Mouse (Mus musculus): ENCODE data around the gene Calr.

The Calr gene

DNA sequence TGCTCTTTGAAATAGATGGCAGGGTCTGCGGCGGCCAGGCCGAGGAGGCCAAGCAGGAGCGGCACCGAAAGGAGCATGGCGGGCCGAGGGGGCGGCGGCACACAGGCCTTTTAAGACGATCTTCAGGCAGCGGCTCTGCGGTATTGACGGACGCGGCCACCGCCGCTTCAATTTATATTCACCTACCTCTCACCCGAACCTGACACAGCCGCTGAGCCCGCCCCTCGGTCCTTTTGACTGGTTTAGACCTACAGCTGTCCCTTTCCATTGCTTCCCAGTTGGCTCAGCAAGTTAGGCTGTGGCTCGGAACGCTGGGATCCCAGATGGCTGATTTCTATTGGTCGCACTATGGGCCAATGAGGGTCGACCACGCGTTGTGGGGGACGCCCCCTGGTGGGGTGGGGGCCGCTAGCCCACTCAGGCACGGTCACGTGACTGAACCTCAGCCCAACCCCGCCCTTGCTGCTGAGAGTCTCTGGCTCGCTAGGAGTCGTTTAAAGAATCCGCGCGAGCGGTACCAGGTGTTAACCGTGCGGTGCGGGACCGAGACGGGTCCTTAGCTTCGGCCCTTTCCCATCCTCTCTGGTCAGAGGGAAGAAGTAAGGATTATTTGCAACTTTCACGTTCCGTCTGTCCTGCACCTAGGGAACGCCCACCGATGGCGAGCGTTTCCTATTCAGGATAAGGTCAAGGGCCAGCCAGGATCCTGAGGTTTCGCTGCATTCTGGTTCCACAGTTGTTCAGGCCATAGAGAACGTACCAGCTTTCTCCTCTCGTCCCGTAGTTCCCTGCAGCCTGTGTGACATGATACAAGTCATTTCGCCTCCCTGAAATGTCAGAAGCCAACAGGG lies at the start of gene Calr:
Calr (minus strand) TSS at position 213 of the 851 bp plus-strand sequence.
- peak; percentile 98 for DNase-seq (ENCODE audit: low spot score)

DNA sequence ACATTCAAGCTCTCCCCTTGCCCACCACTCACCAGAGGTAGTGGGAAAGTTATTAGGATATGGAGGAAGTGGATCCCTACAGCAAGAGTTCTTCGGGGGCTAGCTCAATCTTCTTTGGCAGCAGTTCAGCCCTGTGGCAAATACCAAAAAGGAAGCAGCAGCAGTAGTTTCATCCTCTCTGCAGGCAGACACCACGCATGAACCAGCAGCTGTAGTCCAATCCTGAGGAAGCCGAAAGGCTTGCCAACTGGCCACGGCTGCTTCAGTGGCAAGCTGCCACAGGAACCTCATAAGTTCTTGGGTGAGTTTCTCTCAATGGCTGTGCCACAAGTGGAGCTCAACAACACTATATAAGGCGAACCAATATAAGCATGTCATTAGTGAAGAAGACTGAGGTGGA lies 49.2 kb upstream of the Calr start:
- DNase-seq (ENCODE audit: low spot score): no peak

DNA sequence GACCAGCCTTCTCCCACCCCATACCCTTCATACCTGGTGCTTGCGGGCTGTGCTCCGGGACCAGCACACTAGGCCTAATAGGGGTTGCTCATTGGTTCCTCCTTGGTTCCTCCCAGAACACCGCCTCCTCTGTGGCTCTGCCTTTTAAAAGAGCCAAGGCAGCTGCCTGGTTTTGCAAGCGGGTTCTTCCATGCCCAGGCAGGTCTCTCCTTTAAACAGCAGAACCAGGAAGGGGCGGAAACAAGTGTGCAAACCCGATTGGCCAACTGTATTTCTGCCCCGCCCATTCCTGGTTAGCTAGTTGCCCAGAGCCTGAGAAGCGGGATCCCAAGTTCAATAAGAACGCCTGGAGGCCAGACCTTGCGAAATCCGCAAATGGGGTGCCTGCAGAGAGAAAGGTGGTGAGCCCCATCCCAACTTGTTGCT lies 47.0 kb upstream of the Calr start, which contains the start of gene Gcdh:
Gcdh (minus strand) TSS at position 213 of the 426 bp plus-strand sequence.
- peak; percentile 86 for DNase-seq (ENCODE audit: low spot score)

DNA sequence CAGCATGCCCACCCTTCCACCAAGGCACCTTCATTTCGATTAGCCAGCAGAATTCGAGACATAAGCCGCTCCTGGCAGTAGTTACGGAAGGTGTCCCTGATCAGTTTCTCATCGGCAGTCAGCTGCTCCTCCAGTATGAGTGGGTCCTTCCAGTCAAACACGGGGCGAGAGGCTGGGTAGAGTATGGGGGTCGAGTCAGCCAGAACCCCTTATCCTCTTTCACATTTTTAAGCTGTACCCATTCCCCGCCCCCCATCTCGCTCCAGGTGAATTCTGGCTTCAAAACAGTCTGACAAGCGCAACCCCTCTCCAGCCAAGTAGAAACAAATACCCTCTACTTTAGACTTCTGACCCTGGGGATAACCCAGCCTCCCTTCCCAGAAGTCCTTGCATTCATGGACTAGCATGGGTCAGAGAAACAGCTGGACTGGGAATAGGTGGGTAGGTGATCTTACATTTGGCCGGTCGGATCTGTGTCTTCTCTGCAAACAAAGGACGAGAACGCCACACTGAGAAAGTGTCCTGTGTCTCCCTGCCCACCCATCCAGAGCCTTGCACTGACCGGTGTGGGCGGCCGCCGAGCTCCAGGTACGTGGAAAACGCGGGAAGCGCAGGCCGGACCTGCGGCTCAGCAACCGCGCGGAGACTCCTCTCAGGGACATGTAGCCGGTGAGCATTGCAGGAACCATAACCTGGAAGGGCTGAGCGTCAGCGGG lies 46.4 kb upstream of the Calr start:
- DNase-seq (ENCODE audit: low spot score): no peak

DNA sequence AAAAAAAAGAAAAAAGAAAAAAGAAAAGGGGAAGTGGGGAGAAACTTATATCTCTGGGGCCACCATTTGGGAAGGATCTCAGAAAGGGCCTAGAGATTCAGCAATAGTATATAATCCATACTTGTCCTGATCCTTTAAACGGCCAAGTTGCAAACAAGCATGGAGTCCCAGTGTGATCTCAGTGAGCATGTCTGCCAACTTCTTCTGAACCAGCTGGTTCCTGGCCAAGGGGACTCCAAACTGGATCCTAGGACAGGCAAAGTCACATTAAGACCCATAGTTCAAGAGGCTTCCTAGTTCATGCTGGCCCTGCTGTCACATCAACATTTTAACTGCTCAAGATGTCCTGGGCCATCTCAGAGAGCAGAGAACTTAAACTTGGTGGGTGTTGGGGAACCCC lies 42.4 kb upstream of the Calr start:
- DNase-seq (ENCODE audit: low spot score): peak; percentile 27

DNA sequence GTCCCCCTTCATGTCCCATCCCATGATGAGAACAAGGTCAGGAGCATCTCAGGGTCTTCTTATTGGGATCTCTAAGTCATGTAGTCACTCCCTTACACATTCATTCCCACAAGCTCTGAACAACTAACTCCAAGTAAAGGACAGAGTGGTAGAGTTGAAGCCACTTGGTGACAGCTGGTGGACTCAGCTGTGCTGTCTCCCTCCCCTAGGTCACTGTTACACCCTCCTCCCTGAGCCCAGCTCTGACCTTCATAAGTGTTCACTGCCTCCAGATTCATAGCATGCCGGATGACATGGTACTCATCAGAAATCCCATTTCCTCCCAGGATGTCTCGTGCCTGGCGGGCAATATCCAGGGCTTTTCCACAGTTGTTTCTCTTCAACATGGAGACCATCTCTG lies 41.5 kb upstream of the Calr start:
- DNase-seq (ENCODE audit: low spot score): peak; percentile 25

DNA sequence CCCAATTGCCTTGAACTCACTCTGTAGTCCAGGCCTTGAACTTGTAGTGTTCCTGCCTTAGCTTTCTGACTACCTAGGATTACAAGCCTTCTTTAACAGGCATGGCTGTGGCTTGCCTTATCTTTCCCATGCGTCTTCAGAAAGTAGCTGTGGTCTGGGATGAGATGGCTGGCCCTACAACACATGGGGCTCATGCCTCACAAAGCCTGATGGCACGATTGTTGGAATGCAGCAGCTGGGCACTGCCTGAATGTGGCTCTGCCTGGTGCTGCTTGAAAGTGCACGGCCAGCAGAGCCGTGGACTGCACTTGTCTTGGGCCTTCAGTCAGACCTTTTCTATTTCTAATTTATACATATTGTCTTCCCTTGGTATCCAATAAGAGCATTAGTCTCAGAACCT lies 38.0 kb upstream of the Calr start:
- no peak for DNase-seq (ENCODE audit: low spot score)

DNA sequence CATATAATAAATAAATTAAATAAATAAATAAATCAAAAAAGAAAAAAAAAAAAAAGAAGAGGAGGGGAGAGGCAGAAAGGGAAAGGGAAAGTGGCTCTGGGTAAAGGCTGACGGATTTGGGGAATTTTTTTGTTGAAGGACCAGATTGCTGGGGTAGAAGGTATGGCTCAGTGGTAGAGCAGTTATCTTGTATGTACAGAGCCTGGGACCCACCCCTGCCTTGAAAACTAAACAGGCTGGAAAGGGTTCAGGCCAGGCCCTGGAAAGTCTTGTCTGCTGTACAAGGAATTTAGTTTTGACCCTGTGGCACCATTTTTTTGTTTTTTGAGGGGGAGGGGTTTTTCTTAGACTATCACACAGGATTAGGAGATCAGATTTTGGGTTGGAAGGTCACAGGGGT lies 32.2 kb upstream of the Calr start:
- no peak for DNase-seq (ENCODE audit: low spot score)

DNA sequence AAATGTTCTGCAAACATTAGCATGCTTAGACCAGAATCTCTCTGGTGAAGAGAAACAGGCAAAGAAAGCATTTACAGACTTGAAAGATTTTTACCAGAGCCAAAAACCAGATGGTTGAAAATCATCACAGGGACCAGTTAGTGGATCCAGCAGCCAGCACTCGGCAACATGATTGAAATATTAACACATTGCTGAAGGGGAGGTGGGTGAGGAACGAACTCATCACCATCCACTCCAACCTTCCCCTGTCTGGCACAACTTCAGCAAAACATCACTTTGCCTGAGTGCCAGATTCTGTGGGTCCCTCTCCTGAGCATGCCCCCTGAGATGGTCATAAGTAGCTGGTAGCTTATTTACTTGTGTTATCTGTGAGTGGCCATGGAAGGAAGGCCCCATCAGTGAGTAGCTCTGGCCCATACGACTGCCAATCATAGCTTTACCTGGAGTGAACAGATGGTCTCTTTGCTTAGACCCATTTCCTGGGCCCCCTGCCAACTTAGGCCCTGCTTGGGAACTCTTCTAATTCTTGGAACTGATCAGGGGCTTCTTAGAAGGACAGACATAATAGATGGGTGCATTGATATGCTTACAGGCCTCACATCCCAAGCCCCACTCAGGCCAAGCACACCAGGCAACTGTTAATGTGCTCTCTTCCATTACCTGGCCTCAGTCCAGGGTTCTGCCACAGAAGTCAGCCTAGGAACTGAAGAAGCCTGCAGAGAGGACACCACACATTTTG lies 30.7 kb upstream of the Calr start:
- no peak for DNase-seq (ENCODE audit: low spot score)

DNA sequence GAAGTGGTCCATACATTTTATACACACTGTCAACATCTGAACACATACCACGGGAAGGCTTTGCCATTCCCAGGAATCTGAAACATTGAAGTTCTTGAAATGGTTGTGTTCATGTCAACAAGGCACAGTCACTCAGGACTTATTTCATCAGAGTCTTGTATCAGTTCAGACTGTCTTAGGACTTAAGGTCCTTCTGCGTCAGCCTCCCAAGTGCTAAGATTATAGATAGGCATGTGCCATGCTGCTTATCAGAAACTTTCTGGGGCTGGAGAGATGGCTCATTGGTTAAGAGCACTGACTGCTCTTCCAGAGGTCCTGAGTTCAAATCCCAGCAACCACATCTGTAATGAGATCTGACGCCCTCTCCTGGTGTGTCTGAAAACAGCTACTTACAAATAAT lies 27.6 kb upstream of the Calr start:
- no peak for DNase-seq (ENCODE audit: low spot score)

DNA sequence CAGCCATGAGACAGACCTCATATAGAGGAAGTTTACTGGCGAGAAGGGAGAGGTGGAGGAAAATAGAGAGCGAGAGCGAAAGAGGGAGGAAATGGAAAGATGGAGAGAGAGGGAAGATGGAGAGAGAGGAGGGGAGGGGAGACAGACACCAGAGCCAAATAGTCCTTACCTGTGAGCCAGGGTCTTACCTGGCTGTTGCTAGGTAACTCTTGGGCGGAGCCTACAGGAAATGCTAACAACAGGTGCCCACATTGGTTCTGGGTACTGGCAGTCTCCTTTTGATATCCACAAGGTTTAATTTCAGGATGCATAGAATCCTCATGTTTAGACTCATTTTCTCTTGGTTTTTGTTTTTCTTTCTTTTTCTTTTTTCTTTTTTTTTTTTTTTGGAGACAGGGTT lies 26.3 kb upstream of the Calr start:
- DNase-seq (ENCODE audit: low spot score): no peak

DNA sequence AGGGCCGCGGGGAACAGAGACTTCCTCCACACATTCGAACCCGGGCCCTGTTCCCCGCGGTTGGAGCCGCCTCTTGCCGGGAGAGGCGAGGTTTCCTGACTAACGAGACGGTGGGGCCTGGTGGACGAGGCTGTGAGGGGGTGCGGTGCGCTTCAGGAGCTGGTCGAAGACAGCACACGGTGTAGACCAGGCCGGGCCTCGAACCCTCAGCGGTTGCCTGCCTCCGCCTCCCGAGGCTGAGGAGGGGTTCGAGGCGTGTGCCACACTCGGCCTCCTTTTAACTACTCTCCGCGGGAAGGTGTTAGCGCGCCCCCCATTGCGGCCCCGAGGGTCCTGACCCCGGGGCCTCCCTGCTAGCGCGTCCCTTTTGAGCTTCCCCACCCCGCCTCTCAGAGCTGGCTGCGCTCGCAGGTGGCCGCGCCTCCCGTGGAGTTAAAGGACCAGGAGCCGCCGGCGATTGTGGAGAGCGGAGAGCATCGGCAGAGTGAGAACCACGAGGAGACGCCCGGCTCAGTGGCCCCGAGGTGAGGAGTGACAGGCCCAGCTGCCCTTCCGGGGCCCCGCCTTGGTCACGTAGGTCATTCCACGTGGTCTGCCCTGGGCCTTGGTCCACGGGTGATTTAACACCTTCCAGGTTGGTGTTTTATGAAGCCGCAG lies 25.7 kb upstream of the Calr start:
- DNase-seq (ENCODE audit: low spot score): peak; percentile 66

DNA sequence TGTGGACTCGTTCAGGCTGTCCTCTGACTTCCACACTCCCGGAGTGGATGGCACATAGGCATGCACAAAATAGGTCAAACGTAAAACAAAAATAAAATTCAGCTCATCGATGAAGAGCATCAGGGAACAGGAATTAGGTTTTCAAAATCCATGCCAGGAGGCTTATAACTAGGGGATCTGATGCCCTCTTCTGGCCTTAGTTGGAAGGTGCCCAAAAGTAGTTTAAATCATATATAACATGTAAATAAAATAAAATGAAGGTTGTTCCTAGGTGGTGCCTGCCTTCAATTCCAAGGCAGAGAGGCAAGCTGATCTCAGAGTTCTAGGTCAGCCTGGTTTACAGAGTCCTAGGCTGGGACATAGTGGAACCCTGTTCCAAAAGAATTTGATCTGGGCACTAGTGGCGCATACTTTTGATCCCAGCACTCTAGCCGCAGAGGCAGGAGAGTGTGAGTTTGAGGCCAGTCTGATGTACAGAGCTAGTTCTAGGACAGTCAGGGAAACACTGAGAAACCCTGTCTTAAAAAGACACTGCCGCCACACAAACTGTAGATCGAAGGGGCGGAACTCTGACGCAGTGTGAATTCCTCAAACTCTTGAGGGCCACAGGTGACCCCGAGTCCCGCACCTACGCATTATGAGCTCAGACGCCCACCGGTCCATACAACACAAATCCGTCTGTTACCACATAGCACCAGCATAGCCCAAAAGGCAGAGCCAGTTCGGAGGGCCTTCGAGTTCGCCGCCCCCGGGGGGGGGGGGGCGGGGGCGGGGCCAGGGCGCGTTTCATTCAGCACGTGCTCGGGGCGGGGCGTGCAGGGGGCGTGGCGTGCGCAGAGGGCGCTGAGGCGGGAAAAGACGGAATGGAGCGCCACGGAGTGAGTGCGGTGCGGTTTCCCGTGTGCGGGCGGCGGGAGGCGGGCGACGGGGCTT lies 24.9 kb upstream of the Calr start, which contains the start of gene Syce2:
Syce2 (plus strand) TSS at position 736 of the 933 bp plus-strand sequence.
- DNase-seq (ENCODE audit: low spot score): peak; percentile 96

DNA sequence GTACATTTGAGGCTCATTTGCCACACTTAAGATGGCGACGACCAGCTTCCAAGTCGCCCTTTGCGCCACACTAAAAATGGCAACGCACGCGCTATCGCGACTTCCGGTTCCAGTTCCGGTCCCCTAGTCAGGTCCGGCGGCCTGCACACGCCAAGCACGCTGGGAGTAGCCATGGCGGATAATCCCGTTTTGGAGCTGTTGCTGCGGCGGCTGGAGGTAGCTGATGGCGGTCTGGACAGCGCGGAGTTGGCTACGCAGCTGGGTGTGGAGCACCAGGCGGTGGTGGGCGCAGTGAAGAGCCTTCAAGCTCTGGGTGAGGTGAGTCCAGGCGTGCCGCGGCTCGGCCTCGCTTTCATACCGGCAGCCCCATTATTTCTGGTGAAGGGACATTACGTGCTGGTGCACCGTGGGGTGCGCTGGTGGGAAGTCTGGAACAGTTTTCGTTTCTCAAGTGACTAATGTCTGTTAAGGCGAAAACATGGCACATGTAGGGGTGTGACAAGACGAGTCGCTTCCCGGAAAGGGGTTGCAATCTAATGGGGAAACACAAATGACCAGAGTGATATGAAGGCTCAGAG lies 10.2 kb upstream of the Calr start, which contains the start of gene Farsa:
Farsa (plus strand) TSS at position 126 of the 578 bp plus-strand sequence.
- peak; percentile 91 for DNase-seq (ENCODE audit: low spot score)

DNA sequence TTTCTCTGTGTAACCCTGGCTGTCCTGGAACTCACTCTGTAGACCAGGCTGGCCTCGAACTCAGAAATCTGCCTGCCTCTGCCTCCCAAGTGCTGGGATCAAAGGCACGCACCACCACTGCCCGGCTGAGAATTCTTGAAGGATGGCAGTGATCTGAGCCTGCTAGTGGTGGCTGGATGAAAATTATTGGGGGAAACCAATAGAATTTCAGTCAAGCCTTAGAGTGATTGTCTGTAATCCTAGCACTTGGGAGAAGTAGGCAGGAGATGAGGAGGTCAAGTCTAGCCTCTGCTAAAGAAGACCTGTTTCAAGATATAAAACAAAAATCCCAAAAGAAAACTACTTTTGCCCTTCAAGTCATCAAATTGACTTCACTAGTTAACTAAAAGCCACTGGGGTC lies 9.7 kb upstream of the Calr start:
- DNase-seq (ENCODE audit: low spot score): no peak

DNA sequence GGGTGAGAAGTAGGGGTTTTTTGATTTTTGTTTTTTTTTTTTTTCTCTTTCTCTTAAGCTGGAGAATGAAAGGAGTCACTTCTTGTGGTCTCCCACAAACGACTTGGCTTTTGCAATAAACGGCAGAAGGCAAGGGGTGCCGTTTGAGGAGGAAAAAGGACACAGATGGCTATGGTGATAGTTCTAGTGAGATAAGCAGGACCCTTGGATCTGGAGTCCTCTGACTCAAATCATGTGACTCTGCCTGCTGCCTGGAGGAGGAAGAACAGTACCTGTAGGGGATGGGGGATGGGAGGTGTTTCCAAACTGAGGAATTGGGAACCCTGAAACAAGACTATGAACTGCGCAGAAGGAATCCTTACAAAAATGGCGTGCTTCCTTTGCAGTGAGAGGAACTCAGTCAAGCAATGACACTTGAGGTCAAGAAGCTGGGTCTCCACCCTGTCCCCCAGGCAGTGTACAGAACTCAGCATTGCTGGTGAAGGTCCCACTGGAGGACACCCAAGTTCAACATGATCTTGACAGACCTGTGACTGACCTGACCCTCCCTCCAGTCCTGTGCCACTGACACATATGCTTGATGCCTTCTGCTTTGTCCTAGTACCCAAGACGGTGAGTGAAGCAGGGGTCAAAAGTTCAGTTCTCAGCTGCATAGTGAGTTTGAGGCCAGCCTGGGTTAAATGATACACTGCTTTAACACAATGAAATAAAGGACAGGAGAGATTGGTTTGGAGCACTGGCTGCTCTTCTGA lies 1.1 kb upstream of the Calr start:
- no peak for DNase-seq (ENCODE audit: low spot score)

DNA sequence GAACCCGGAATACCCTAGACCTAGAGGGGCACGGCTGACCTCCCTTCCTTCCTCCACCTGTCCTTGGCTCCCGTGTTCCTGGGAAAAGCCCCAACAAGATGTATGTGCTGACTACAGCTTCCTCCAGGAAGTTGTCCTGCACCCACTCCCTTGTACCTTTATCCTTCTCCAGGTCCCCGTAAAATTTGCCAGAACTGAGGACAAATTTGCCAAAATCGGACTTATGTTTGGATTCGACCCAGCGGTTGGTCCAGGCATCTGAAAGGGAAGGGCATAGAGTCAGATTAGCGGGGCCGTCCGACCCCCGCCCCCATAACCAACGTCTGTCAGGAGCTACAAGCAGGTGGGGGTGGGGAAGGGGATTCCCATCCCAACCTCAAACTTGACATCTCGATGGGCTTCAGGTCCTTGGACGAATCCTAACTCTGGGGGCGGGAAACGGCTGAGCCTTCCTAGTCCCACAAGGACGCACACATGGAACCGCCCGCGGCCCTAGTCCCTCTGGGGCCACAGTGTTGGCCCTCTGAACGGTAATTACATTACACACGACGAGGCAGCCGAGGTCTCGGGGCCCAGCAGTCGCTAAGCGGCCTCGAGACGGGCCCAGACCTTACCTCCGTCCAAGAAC lies 526 bp downstream of the Calr start:
- DNase-seq (ENCODE audit: low spot score): no peak

DNA sequence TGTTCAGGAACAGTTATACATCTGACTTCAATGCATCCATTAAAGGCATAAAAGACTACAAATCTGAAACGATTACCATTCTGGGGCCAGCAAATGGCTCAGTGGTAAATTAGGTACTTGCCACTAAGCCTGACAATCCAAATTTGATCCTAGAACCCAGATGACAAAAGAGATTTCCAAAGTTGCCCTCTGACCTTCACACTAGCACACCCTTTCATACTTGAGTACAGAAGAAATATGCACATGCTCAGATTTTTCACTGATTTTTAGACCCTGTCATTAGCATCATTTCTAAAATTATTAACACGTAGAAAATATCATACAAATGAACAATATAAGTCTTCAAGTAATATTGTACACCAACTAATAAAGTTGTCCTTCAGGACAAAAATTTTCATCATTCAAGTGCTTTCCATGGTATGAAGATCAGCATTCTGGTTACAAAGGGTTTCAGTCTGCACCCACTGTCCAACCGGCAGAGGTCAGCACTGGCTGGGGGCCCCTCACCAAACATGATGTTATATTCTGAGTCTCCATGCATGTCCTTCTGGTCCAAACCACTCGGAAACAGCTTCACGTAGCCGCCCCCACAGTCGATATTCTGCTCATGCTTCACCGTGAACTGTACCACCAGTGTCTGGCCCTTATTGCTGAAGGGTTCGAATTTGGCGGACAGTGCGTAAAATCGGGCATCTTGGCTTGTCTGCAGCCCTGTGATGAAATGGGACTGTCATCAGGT lies 1.2 kb downstream of the Calr start:
- peak; percentile 70 for DNase-seq (ENCODE audit: low spot score)
